ENCODE assay signal across 33 mouse cellular contexts in genomic region chr4:148058993-148059392, GRCm38 (mm10). TPM values are rescaled to one million over a fixed set of nuclear protein-coding genes. Genes with fewer than 3 reads are reported as not detected.
A peak's percentile ranks its signal among the peaks of the same experiment; 100 is the strongest.
DNase-seq lines count a peak whose midpoint lies in the region; ATAC-seq and TF ChIP-seq lines count a peak whose summit lies in the region.
"Had no signal": no experiment of that assay in that cellular context is flagged by ENCODE, and none has a peak within 500 bp of the region (broad histone marks: within the 10 kb centered on the region; RNA-seq: fewer than 3 reads in every experiment).

No protein-coding gene starts in this region.

- peak; percentile 11 for DNase-seq in forebrain, embryonic 14.5 days (ENCODE audit: low spot score)
- DNase-seq in forebrain, embryonic 10.5 days (ENCODE audit: extremely low spot score, low spot score), result no peak
- DNase-seq in gastrocnemius, adult 2 months, result peak; percentile 21
- no peak for DNase-seq in gastrocnemius, adult 8-10 months (ENCODE audit: low spot score in 2 of 2)
- peak; percentile 47 to 72 for DNase-seq in layer of hippocampus, adult 2 months (ENCODE audit: low spot score in 2 of 2)
- no peak for DNase-seq in layer of hippocampus, postnatal 10 days (ENCODE audit: low spot score in 2 of 2)
- peak; percentile 62 for DNase-seq in telencephalon, adult 2 months (ENCODE audit: low read depth, low spot score)
- DNase-seq: adrenal gland, postnatal 10 days; cerebellum, adult 11 months; cerebellum, adult 9-10 months; gastrocnemius, postnatal 14 days; heart, adult 18-20 months; heart, postnatal 4 days; kidney, adult 8-10 months; kidney, postnatal 4 days; lung, embryonic 14.5 days; lung, postnatal 14 days; midbrain, embryonic 14.5 days; thymus, adult 18-20 months; thymus, postnatal 25 days had no signal

- H3K4me1 ChIP-seq in forebrain, embryonic 14.5 days (ENCODE audit: control insufficient read depth, insufficient read depth, low read length), result no peaks in the 10 kb centered on the region
- peaks cover 7% of the 10 kb centered on the region; the same call in 1 of the 2 replicates for H3K4me1 ChIP-seq in forebrain, embryonic 10.5 days
- H3K4me1 ChIP-seq: hindbrain, embryonic 13.5 days; limb, embryonic 12.5 days had no signal

- no peaks in the 10 kb centered on the region for H3K27me3 ChIP-seq in forebrain, embryonic 14.5 days (replicated peaks; ENCODE audit: control insufficient read depth, insufficient read depth, low read length)
- no peaks in the 10 kb centered on the region for H3K27me3 ChIP-seq in forebrain, embryonic 10.5 days (ENCODE audit: poor library complexity, severe bottlenecking)
- H3K27me3 ChIP-seq: hindbrain, embryonic 13.5 days; limb, embryonic 12.5 days; liver, embryonic 15.5 days had no signal

- no peak overlapping the region for H3K9ac ChIP-seq in forebrain, embryonic 14.5 days (ENCODE audit: low read length)
- H3K9ac ChIP-seq: hindbrain, embryonic 13.5 days; limb, embryonic 12.5 days; liver, embryonic 15.5 days; lung, embryonic 14.5 days had no signal

- H3K4me3 ChIP-seq in forebrain, embryonic 14.5 days (ENCODE audit: low read depth, low read length), result no peak overlapping the region
- H3K4me3 ChIP-seq in forebrain, embryonic 10.5 days, result no peak overlapping the region
- no peak overlapping the region for H3K4me3 ChIP-seq in gastrocnemius, adult 2 months
- H3K4me3 ChIP-seq in layer of hippocampus, adult 2 months, result no peak overlapping the region
- H3K4me3 ChIP-seq: erythroblast, embryonic 14.5 days; hindbrain, embryonic 13.5 days; left cerebral cortex, adult 2 months; limb, embryonic 12.5 days; liver, embryonic 15.5 days had no signal

- no peak overlapping the region for H3K4me2 ChIP-seq in forebrain, embryonic 14.5 days (ENCODE audit: low read length)
- H3K4me2 ChIP-seq: heart, embryonic 11.5 days; hindbrain, embryonic 13.5 days; limb, embryonic 12.5 days; liver, embryonic 15.5 days; lung, embryonic 14.5 days had no signal

- no peak overlapping the region for H3K27ac ChIP-seq in forebrain, embryonic 14.5 days (ENCODE audit: low read depth, low read length)
- no peak overlapping the region for H3K27ac ChIP-seq in forebrain, embryonic 10.5 days
- peak overlapping the region; percentile 97; the same call in 1 of the 2 replicates for H3K27ac ChIP-seq in gastrocnemius, adult 2 months
- H3K27ac ChIP-seq in layer of hippocampus, adult 2 months, result peak overlapping the region; percentile 89
- H3K27ac ChIP-seq: hindbrain, embryonic 13.5 days; kidney, postnatal 0 days; limb, embryonic 12.5 days; liver, embryonic 15.5 days had no signal

- H3K9me3 ChIP-seq in forebrain, embryonic 14.5 days (replicated peaks; ENCODE audit: control insufficient read depth, low read length), result no peaks in the 10 kb centered on the region
- no peaks in the 10 kb centered on the region for H3K9me3 ChIP-seq in forebrain, embryonic 10.5 days
- H3K9me3 ChIP-seq: G1E; hindbrain, embryonic 13.5 days; limb, embryonic 12.5 days; liver, embryonic 15.5 days had no signal

- 83% methylated on average over 6 of the region's 6 CpGs for WGBS in forebrain, embryonic 14.5 days
- 93% methylated on average over 6 of the region's 6 CpGs for WGBS in forebrain, embryonic 10.5 days

- peaks cover 50% of the 10 kb centered on the region for H3K36me3 ChIP-seq in forebrain, embryonic 14.5 days (ENCODE audit: control insufficient read depth, insufficient read depth, low read length)
- peaks cover 56% of the 10 kb centered on the region for H3K36me3 ChIP-seq in forebrain, embryonic 10.5 days (replicated peaks)

- intact Hi-C loops in gastrocnemius, adult 2 months (cut with DNase I), result no loop called here

- no peak for ATAC-seq in forebrain, embryonic 14.5 days
- ATAC-seq: intestine, embryonic 16.5 days had no signal

- TF ChIP-seq CTCF in gastrocnemius, adult 2 months (IDR thresholded peaks at IDR 0.05), result no peak
- TF ChIP-seq CTCF in layer of hippocampus, adult 2 months (conservative IDR thresholded peaks at IDR 0.05), result no peak

RNA-seq across cellular contexts. Expression of gene Mthfr, which starts 20.1 kb away (rescaled TPM):
- polyA plus RNA-seq in forebrain, embryonic 14.5 days (2014; fragmentation: Nextera tagmentation; extraction: Ambion mirVana), result 12.4 TPM in 2 replicates
- 27.7 and 30.1 TPM in 2 replicates for polyA plus RNA-seq in forebrain, embryonic 10.5 days (2016; fragmentation: Nextera tagmentation; extraction: Ambion mirVana)
- 10 to 100 TPM in 1 of 2 experiments, 1 to 10 TPM in 1; 6.9 to 14.2 TPM for total RNA-seq in gastrocnemius, adult 2 months (2021)
- 1 to 10 TPM; 4.8 to 7.0 (median 6.3) TPM for total RNA-seq in gastrocnemius, adult 8-10 months (2022)
- 10 to 100 TPM; 33.5 to 37.2 TPM for total RNA-seq in layer of hippocampus, adult 2 months (2021)
- 10 to 100 TPM; 23.3 to 24.9 TPM for total RNA-seq in layer of hippocampus, postnatal 10 days (2021)

RNA-seq across cellular contexts. Expression of gene Clcn6, which starts 20.4 kb away (rescaled TPM):
- polyA plus RNA-seq in forebrain, embryonic 14.5 days (2014; fragmentation: Nextera tagmentation; extraction: Ambion mirVana), result 19.1 and 24.8 TPM in 2 replicates
- 13.4 and 14.2 TPM in 2 replicates for polyA plus RNA-seq in forebrain, embryonic 10.5 days (2016; fragmentation: Nextera tagmentation; extraction: Ambion mirVana)
- total RNA-seq in gastrocnemius, adult 2 months (2021), result 1 to 10 TPM; 4.7 to 5.0 TPM
- total RNA-seq in gastrocnemius, adult 8-10 months (2022), result 1 to 10 TPM; 4.1 to 5.3 (median 4.7) TPM
- total RNA-seq in layer of hippocampus, adult 2 months (2021), result 10 to 100 TPM; 77.0 to 77.6 TPM
- total RNA-seq in layer of hippocampus, postnatal 10 days (2021), result 10 to 100 TPM; 67.8 to 70.3 TPM

RNA-seq across cellular contexts. Expression of gene Agtrap, which starts 28.8 kb away (rescaled TPM):
- polyA plus RNA-seq in forebrain, embryonic 14.5 days (2014; fragmentation: Nextera tagmentation; extraction: Ambion mirVana), result 5.3 and 5.7 TPM in 2 replicates
- 19.4 TPM in 2 replicates for polyA plus RNA-seq in forebrain, embryonic 10.5 days (2016; fragmentation: Nextera tagmentation; extraction: Ambion mirVana)
- total RNA-seq in gastrocnemius, adult 2 months (2021), result 10 to 100 TPM in 1 of 2 experiments, 1 to 10 TPM in 1; 9.8 to 12.6 TPM
- 10 to 100 TPM; 11.8 to 15.2 (median 13.8) TPM for total RNA-seq in gastrocnemius, adult 8-10 months (2022)
- 1 to 10 TPM; 7.2 to 9.8 TPM for total RNA-seq in layer of hippocampus, adult 2 months (2021)
- total RNA-seq in layer of hippocampus, postnatal 10 days (2021), result 1 to 10 TPM; 5.5 to 7.3 TPM

RNA-seq across cellular contexts. Expression of gene Nppa, which starts 58.5 kb away (rescaled TPM):
- 0.80 and 1.1 TPM in 2 replicates for polyA plus RNA-seq in forebrain, embryonic 14.5 days (2014; fragmentation: Nextera tagmentation; extraction: Ambion mirVana)
- 0.31 TPM in 1 of 2 replicates, not detected in the other for polyA plus RNA-seq in forebrain, embryonic 10.5 days (2016; fragmentation: Nextera tagmentation; extraction: Ambion mirVana)
- total RNA-seq in gastrocnemius, adult 2 months (2021), result not detected
- under 1 TPM in 3 of 4 experiments, not detected in 1; 0.34 to 0.46 (median 0.39) TPM for total RNA-seq in gastrocnemius, adult 8-10 months (2022)
- total RNA-seq in layer of hippocampus, adult 2 months (2021), result not detected
- total RNA-seq in layer of hippocampus, postnatal 10 days (2021), result under 1 TPM in 1 of 2 experiments, not detected in 1; 0.43 TPM
- total RNA-seq: adrenal gland, postnatal 10 days; common myeloid progenitor, adult 5-6 weeks; G1E; gastrocnemius, postnatal 14 days; left cerebral cortex, adult 2 months; liver, adult 2 months; monocyte, adult 5-6 weeks had no signal
- polyA plus RNA-seq: embryonic facial prominence, embryonic 14.5 days; erythroblast, embryonic 14.5 days; G1E; kidney, postnatal 0 days; liver, adult 2 months; lung, embryonic 14.5 days had no signal

Comparison
In these comparisons a context has a peak if more than half of its experiments do, and no peak if none do; other contexts are left out.
1. DNase-seq: peak in forebrain, embryonic 14.5 days (single experiment), gastrocnemius, adult 2 months (single experiment), layer of hippocampus, adult 2 months (2 of 2) and telencephalon, adult 2 months (single experiment); none in forebrain, embryonic 10.5 days (single experiment), gastrocnemius, adult 8-10 months (0 of 2) and layer of hippocampus, postnatal 10 days (0 of 2).
2. H3K27ac ChIP-seq: peak in gastrocnemius, adult 2 months (single experiment) and layer of hippocampus, adult 2 months (single experiment); none in forebrain, embryonic 14.5 days (single experiment) and forebrain, embryonic 10.5 days (single experiment).
3. RNA of gene Clcn6, which starts 20.4 kb away (total RNA-seq): 77.0 to 77.6 TPM in layer of hippocampus, adult 2 months and 67.8 to 70.3 TPM in layer of hippocampus, postnatal 10 days; 4.7 to 5.0 TPM in gastrocnemius, adult 2 months and 4.1 to 5.3 TPM in gastrocnemius, adult 8-10 months; every median in the first group is over 10 times any median in the second.